Mouse (Mus musculus): Measurements from ENCODE around the gene Tnrc6c.

DNA sequence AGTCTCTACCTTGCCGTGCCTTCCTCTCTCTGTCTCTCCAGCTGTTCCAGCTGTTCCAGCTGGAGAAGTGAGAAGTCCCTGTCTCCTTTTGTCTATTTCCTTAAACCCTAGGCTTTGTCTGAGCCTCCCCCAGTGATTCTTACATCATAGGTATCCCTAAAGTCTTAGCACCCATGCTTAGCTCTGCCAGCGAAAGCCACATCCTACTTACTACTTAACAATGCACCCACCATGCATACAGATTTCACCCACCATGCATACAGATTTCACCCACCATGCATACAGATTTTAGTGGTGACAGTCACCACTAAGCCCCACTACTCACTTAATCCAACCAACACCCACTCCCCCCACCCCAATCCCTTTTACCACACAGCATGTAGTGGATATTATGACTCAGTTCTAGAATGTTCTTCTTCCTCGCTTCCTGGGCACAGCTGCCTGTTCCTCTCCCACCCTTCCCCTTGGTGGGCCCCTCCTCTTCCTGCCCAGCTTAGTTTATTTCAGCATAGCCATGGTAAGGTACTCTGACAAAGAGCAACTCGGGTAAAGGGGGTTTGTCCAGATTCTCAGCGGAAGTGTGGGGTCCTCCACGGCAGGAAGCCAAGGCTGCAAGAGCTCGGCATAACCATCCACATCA is 14.6 kb upstream of the Tnrc6c start:
- no peak for TF ChIP-seq CTCF (IDR thresholded peaks at IDR 0.05; ENCODE audit: extremely low read depth, insufficient read depth, insufficient read length, insufficient replicate concordance)
- TF ChIP-seq POLR2A (IDR thresholded peaks at IDR 0.05; ENCODE audit: low read depth, low read length): no peak
